ENCODE assay signal across 13 mouse cellular contexts in genomic region chr2:120896361-120896760, GRCm38 (mm10).
"Had no signal": no experiment of that assay in that cellular context is flagged by ENCODE, and none has a peak within 500 bp of the region (broad histone marks: within the 10 kb centered on the region; RNA-seq: fewer than 3 reads in every experiment).

No protein-coding gene starts in this region.

- DNase-seq: gastrocnemius, adult 2 months; gastrocnemius, postnatal 10 days; gastrocnemius, postnatal 25 days; heart, adult 18-20 months; heart, postnatal 10 days; kidney, adult 18-20 months; kidney, adult 8-10 months; kidney, postnatal 10 days; kidney, postnatal 25 days; kidney, postnatal 4 days; liver; liver, embryonic 13.5 days; liver, postnatal 0 days had no signal
